Mouse (Mus musculus): ENCODE measurements at regions not wholly inside any gene's neighbourhood (a gene's known extent, or its start where the extent isn't known, plus 50 kb on each side); places are given as distances from the start of the nearest gene placed in this dataset.

DNA sequence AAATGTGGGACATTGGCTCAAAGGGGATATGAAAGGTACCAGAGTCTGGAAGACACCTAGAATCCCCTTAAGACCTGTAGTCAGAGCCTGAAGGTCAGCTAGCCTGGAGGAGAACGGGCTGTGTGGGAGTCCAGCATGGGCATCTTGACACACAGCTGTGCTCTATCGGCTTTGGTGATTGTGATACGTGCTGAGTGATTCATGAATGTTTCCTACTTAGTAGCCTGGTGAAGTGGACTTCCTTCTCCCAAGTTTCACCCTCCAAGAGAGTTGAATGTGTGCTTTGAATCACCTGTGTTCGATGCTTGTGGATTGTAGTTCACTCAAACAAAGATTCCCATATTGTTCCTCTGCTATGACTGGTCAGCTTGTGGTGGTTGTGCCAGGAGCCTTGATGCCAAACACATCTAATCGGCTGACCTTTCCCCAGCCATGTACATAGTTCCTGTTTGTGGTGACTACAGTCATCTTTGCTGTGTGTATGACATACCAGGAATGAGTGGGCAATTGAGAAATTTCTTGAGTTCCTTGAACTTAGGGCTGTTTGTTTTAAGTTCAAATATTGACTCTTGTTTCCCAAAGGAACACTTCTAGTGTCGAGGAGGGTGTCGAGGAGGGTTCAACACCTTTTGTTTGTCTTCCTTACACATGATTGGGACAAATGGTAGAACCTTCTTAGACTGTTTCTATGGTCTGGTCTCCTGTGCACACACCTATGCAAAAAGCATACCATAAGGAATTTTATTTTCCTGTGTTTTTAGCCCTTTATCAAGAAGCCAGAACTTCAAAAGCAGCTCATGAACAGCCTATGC is 201.6 kb downstream of the Gm5426 start:
- Histone ChIP-seq H3K4me3 (ENCODE audit: low read depth, low read length) (no peak overlapping the region), H3K36me3 (ENCODE audit: control insufficient read depth, insufficient read depth, low read length) (no peaks in the 10 kb centered on the region), H3K27me3 (replicated peaks; ENCODE audit: control insufficient read depth, insufficient read depth, low read length) (no peaks in the 10 kb centered on the region), H3K4me1 (ENCODE audit: control insufficient read depth, insufficient read depth, low read length) (no peaks in the 10 kb centered on the region), H3K9ac (ENCODE audit: low read depth, low read length) (no peak overlapping the region), H3K9me3 (ENCODE audit: control insufficient read depth, low read length) (no peaks in the 10 kb centered on the region), H3K27ac (replicated peaks; ENCODE audit: low read depth, low read length) (no peak overlapping the region), H3K4me2 (ENCODE audit: low read depth, low read length) (no peak overlapping the region)
- no peak for ATAC-seq (ENCODE audit: low read depth)
- 81% methylated on average over 7 of the region's 7 CpGs for WGBS
- no peak for DNase-seq (ENCODE audit: low spot score)

GRCm38 (mm10) chr10:96338609-96338978 is 202.2 kb downstream of the Gm5426 start:
- Histone ChIP-seq H3K27ac (replicated peaks; ENCODE audit: low read depth, low read length) (no peak overlapping the region), H3K4me1 (ENCODE audit: control insufficient read depth, insufficient read depth, low read length) (no peaks in the 10 kb centered on the region), H3K9ac (ENCODE audit: low read depth, low read length) (no peak overlapping the region), H3K36me3 (ENCODE audit: control insufficient read depth, insufficient read depth, low read length) (no peaks in the 10 kb centered on the region), H3K4me3 (ENCODE audit: low read depth, low read length) (no peak overlapping the region), H3K27me3 (replicated peaks; ENCODE audit: control insufficient read depth, insufficient read depth, low read length) (no peaks in the 10 kb centered on the region), H3K4me2 (ENCODE audit: low read depth, low read length) (no peak overlapping the region), H3K9me3 (ENCODE audit: control insufficient read depth, low read length) (no peaks in the 10 kb centered on the region)
- 82% methylated on average over 2 of the region's 2 CpGs for whole genome bisulfite sequencing
- ATAC-seq (ENCODE audit: low read depth): no peak
- DNase-seq (ENCODE audit: low spot score): no peak

- H3K9ac ChIP-seq (ENCODE audit: low read depth, low read length): no peak overlapping the region
- no peak overlapping the region for H3K4me2 ChIP-seq (ENCODE audit: low read depth, low read length)
- no peaks in the 10 kb centered on the region for H3K27me3 ChIP-seq (replicated peaks; ENCODE audit: control insufficient read depth, insufficient read depth, low read length)
- no peaks in the 10 kb centered on the region for H3K9me3 ChIP-seq (ENCODE audit: control insufficient read depth, low read length)
- H3K4me1 ChIP-seq (ENCODE audit: control insufficient read depth, insufficient read depth, low read length): no peaks in the 10 kb centered on the region
- WGBS: 67% methylated on average over 3 of the region's 3 CpGs
- H3K27ac ChIP-seq (replicated peaks; ENCODE audit: low read depth, low read length): no peak overlapping the region
- H3K36me3 ChIP-seq (ENCODE audit: control insufficient read depth, insufficient read depth, low read length): no peaks in the 10 kb centered on the region
- DNase-seq (ENCODE audit: low spot score) (no peak), ATAC-seq (ENCODE audit: low read depth) (no peak)
- no peak overlapping the region for H3K4me3 ChIP-seq (ENCODE audit: low read depth, low read length)
These were observed 206.1 kb downstream of the Gm5426 start for GRCm38 (mm10) chr10:96342476-96342875.

DNA sequence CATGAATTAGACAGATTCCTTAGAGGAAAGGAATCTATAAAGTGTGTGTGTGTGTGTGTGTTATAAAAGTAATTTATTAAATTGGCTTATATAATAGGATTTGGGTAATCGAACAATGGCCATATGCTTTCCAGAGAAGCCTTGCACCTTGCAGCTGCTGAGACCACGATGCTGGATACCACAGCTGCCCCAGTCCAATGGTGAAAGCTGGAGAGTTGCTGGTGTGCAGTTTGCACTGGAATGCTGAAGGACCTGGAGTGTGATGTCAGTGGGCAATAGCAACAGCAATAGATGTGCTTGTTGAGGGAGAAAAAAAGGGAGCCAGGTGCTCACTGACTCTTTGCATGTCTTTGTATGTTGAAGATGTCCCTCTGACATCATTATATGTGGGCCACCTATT is 207.3 kb downstream of the Gm5426 start:
- no peak overlapping the region for H3K4me2 ChIP-seq (ENCODE audit: low read depth, low read length)
- no peak overlapping the region for H3K9ac ChIP-seq (ENCODE audit: low read depth, low read length)
- DNase-seq (ENCODE audit: low spot score) (no peak), ATAC-seq (ENCODE audit: low read depth) (no peak)
- no peak overlapping the region for H3K4me3 ChIP-seq (ENCODE audit: low read depth, low read length)
- H3K9me3 ChIP-seq (ENCODE audit: control insufficient read depth, low read length): no peaks in the 10 kb centered on the region
- no peaks in the 10 kb centered on the region for H3K4me1 ChIP-seq (ENCODE audit: control insufficient read depth, insufficient read depth, low read length)
- 87% methylated on average over 2 of the region's 2 CpGs for whole genome bisulfite sequencing
- no peak overlapping the region for H3K27ac ChIP-seq (replicated peaks; ENCODE audit: low read depth, low read length)
- H3K36me3 ChIP-seq (ENCODE audit: control insufficient read depth, insufficient read depth, low read length): no peaks in the 10 kb centered on the region
- H3K27me3 ChIP-seq (replicated peaks; ENCODE audit: control insufficient read depth, insufficient read depth, low read length): no peaks in the 10 kb centered on the region

DNA sequence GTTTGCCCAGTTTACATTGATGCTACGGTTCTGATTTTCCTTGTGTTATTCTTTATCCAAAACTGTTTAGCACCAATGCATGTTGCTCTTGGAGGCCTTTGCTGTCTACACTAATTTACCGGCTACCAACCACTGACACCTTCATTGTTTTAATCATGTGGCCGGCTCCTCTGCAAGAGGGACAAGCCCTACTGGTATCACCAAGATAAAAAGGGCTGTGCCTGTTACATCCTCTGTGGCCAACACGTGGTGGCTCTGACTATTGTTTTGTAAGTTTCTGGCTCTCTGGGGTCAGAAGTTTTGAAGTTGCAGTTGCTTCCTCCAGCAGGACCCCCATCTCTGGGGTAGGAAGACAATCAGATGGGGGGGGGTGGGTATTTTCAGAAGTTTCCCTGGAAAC is 214.3 kb downstream of the Gm5426 start:
- ATAC-seq (ENCODE audit: low read depth) (no peak), DNase-seq (ENCODE audit: low spot score) (no peak)
- H3K4me3 ChIP-seq (ENCODE audit: low read depth, low read length): no peak overlapping the region
- H3K9me3 ChIP-seq (ENCODE audit: control insufficient read depth, low read length): no peaks in the 10 kb centered on the region
- 73% methylated on average over 4 of the region's 4 CpGs for WGBS
- H3K27me3 ChIP-seq (replicated peaks; ENCODE audit: control insufficient read depth, insufficient read depth, low read length): no peaks in the 10 kb centered on the region
- no peak overlapping the region for H3K27ac ChIP-seq (replicated peaks; ENCODE audit: low read depth, low read length)
- no peaks in the 10 kb centered on the region for H3K36me3 ChIP-seq (ENCODE audit: control insufficient read depth, insufficient read depth, low read length)
- H3K4me2 ChIP-seq (ENCODE audit: low read depth, low read length): no peak overlapping the region
- no peak overlapping the region for H3K9ac ChIP-seq (ENCODE audit: low read depth, low read length)
- no peaks in the 10 kb centered on the region for H3K4me1 ChIP-seq (ENCODE audit: control insufficient read depth, insufficient read depth, low read length)

DNA sequence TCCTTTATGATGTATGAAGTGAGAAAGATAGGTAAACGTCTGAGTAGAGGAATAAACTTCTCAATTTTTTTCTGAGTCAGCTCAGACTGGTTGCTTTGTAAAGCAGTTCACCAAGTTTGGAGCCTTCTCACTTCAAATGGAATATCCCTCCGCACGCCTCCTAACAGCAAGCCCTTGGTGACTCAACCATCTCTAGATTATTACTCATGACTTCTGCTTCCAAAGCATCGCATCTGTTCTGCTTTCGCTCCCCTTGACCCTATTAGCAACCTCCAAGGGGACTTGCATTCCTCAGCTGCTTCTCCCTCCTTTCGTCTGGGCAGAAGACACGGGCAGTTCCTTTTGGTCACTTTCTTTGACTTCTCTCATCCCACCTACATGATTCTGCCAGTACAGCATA is 214.9 kb downstream of the Gm5426 start:
- H3K9me3 ChIP-seq (ENCODE audit: control insufficient read depth, low read length): no peaks in the 10 kb centered on the region
- 79% methylated on average over 7 of the region's 7 CpGs for WGBS
- no peaks in the 10 kb centered on the region for H3K4me1 ChIP-seq (ENCODE audit: control insufficient read depth, insufficient read depth, low read length)
- H3K9ac ChIP-seq (ENCODE audit: low read depth, low read length): no peak overlapping the region
- no peaks in the 10 kb centered on the region for H3K36me3 ChIP-seq (ENCODE audit: control insufficient read depth, insufficient read depth, low read length)
- ATAC-seq (ENCODE audit: low read depth) (no peak), DNase-seq (ENCODE audit: low spot score) (no peak)
- no peaks in the 10 kb centered on the region for H3K27me3 ChIP-seq (replicated peaks; ENCODE audit: control insufficient read depth, insufficient read depth, low read length)
- H3K4me3 ChIP-seq (ENCODE audit: low read depth, low read length): no peak overlapping the region
- H3K27ac ChIP-seq (replicated peaks; ENCODE audit: low read depth, low read length): no peak overlapping the region
- H3K4me2 ChIP-seq (ENCODE audit: low read depth, low read length): no peak overlapping the region

GRCm38 (mm10) chr10:96356980-96357624 is 220.7 kb downstream of the Gm5426 start:
- H3K4me3 ChIP-seq (ENCODE audit: low read depth, low read length): no peak overlapping the region
- H3K27me3 ChIP-seq (replicated peaks; ENCODE audit: control insufficient read depth, insufficient read depth, low read length): no peaks in the 10 kb centered on the region
- ATAC-seq (ENCODE audit: low read depth): no peak
- H3K4me1 ChIP-seq (ENCODE audit: control insufficient read depth, insufficient read depth, low read length): no peaks in the 10 kb centered on the region
- DNase-seq (ENCODE audit: low spot score): no peak
- WGBS: 78% methylated on average over 1 of the region's 1 CpGs
- no peak overlapping the region for H3K9ac ChIP-seq (ENCODE audit: low read depth, low read length)
- no peak overlapping the region for H3K27ac ChIP-seq (replicated peaks; ENCODE audit: low read depth, low read length)
- no peak overlapping the region for H3K4me2 ChIP-seq (ENCODE audit: low read depth, low read length)
- H3K36me3 ChIP-seq (ENCODE audit: control insufficient read depth, insufficient read depth, low read length): no peaks in the 10 kb centered on the region
- no peaks in the 10 kb centered on the region for H3K9me3 ChIP-seq (ENCODE audit: control insufficient read depth, low read length)

DNA sequence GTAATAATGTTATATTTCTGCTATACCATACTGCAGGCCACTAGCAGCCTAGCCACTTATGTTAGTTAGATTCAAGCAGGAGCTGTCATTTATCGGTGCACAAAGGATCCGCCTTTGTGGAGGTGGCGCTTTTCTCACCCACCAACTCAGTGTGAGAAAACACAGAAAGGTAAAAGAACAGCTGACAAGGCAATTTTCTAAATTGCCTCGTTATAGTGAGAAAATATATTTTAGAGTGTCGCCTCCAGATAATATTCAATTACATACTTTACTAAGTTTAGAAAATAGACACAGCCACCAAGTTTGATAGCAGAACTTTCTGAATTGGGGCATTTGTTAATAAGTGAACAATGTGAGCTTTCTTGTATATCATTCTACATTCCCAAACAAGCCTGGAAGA is 221.2 kb downstream of the Gm5426 start:
- Histone ChIP-seq H3K4me3 (ENCODE audit: low read depth, low read length) (no peak overlapping the region), H3K36me3 (ENCODE audit: control insufficient read depth, insufficient read depth, low read length) (no peaks in the 10 kb centered on the region), H3K9me3 (ENCODE audit: control insufficient read depth, low read length) (no peaks in the 10 kb centered on the region), H3K4me2 (ENCODE audit: low read depth, low read length) (no peak overlapping the region), H3K4me1 (ENCODE audit: control insufficient read depth, insufficient read depth, low read length) (no peaks in the 10 kb centered on the region), H3K27ac (replicated peaks; ENCODE audit: low read depth, low read length) (no peak overlapping the region), H3K27me3 (replicated peaks; ENCODE audit: control insufficient read depth, insufficient read depth, low read length) (no peaks in the 10 kb centered on the region), H3K9ac (ENCODE audit: low read depth, low read length) (no peak overlapping the region)
- ATAC-seq (ENCODE audit: low read depth): no peak
- no peak for DNase-seq (ENCODE audit: low spot score)
- WGBS: 91% methylated on average over 5 of the region's 5 CpGs

- WGBS: 74% methylated on average over 2 of the region's 2 CpGs
- ATAC-seq (ENCODE audit: low read depth) (no peak), DNase-seq (ENCODE audit: low spot score) (no peak)
- H3K9ac ChIP-seq (ENCODE audit: low read depth, low read length): no peak overlapping the region
- no peaks in the 10 kb centered on the region for H3K9me3 ChIP-seq (ENCODE audit: control insufficient read depth, low read length)
- H3K27me3 ChIP-seq (replicated peaks; ENCODE audit: control insufficient read depth, insufficient read depth, low read length): no peaks in the 10 kb centered on the region
- no peak overlapping the region for H3K4me2 ChIP-seq (ENCODE audit: low read depth, low read length)
- H3K4me1 ChIP-seq (ENCODE audit: control insufficient read depth, insufficient read depth, low read length): no peaks in the 10 kb centered on the region
- no peak overlapping the region for H3K27ac ChIP-seq (replicated peaks; ENCODE audit: low read depth, low read length)
- H3K36me3 ChIP-seq (ENCODE audit: control insufficient read depth, insufficient read depth, low read length): no peaks in the 10 kb centered on the region
- no peak overlapping the region for H3K4me3 ChIP-seq (ENCODE audit: low read depth, low read length)
These were observed 222.6 kb downstream of the Gm5426 start for GRCm38 (mm10) chr10:96358984-96359383.
